Mouse (Mus musculus) brain, embryonic 14.5 days (tissue): ENCODE results near the gene Brd2.

Source experiments
- CTCF ChIP-seq: fragments of 200-500 bp; IDR thresholded peaks from 2 replicates; pipeline ENCODE4 v1.5.1; 2012; ENCODE audit warnings: inconsistent platforms, mild to moderate bottlenecking, moderate library complexity, borderline replicate concordance; ENCODE audit not compliant: insufficient read depth, insufficient read length; ENCODE audit errors: extremely low read depth
- POLR2A ChIP-seq: fragments of 200-500 bp; IDR thresholded peaks from 2 replicates; pipeline ENCODE4 v1.6.1; 2012; ENCODE audit warnings: mild to moderate bottlenecking, inconsistent platforms, borderline replicate concordance; ENCODE audit not compliant: poor library complexity, insufficient read depth, insufficient read length, severe bottlenecking; ENCODE audit errors: extremely low read depth

- no peak for TF ChIP-seq POLR2A
- TF ChIP-seq CTCF: no peak
Measured at GRCm38 (mm10) chr17:34116736-34117370, 5.6 kb downstream of the Brd2 start.
